Mouse (Mus musculus) brown adipose tissue, adult 24 weeks (tissue): ENCODE results near the gene Gale. TPM values are rescaled to one million over a fixed set of nuclear protein-coding genes. Genes with fewer than 3 reads are reported as not detected.
"Not testable (repeated sequence)": the region's sequence is repeated elsewhere in the genome, so short reads cannot be mapped to it uniquely, and the experiment has no call there.

Experiments
- H3K27ac ChIP-seq: fragments of 200-500 bp; replicated peaks from 2 replicates; pipeline ENCODE4 v1.5.1; 2012; ENCODE audit warnings: low read depth, mild to moderate bottlenecking, low read length
- H3K4me1 ChIP-seq: fragments of 200-500 bp; 2 replicates; pipeline ENCODE4 v1.6.1; 2012; ENCODE audit warnings: low read length, mixed read lengths; ENCODE audit not compliant: control insufficient read depth, insufficient read depth, insufficient read length
- H3K4me3 ChIP-seq: fragments of 200-500 bp; 2 replicates; pipeline ENCODE4 v1.5.1; 2012; ENCODE audit warnings: low read depth, mild to moderate bottlenecking, low read length, moderate library complexity; ENCODE audit not compliant: insufficient read depth
- polyA plus RNA-seq: library from polyadenylated mRNA; stranded (reverse); fragments of >200 nt; gene quantifications from 2 replicates; pipeline ENCODE4 v1.2.4, GENCODE M21; 2012; ENCODE audit not compliant: missing spikeins, insufficient read depth, insufficient read length

The Gale gene
- polyA plus RNA-seq, 1 experiment = 40.3 TPM

- Histone ChIP-seq H3K27ac (peak overlapping the region; percentile 27; the same call in 1 of the 2 replicates), H3K4me3 (peak overlapping the region; percentile 69), H3K4me1 (peaks cover 3% of the 10 kb centered on the region; the same call in 1 of the 2 replicates)
Observed at GRCm38 (mm10) chr4:135971805-135972555, 8.5 kb downstream of the Gale start.

- Histone ChIP-seq H3K4me3 (peak within 1 kb of the TSS; percentile 69), H3K4me1 (peaks cover 3% of the 10 kb centered on the region; the same call in 1 of the 2 replicates), H3K27ac (peak within 1 kb of the TSS; percentile 27; the same call in 1 of the 2 replicates)
Observed at GRCm38 (mm10) chr4:135972556-135972906, 9.0 kb downstream of the Gale start, which contains the start of gene Lypla2. Lypla2 (minus strand) TSS chr4:135972626.

GRCm38 (mm10) chr4:135972911-135973811 is 9.6 kb downstream of the Gale start:
- Histone ChIP-seq H3K4me3 (peak overlapping the region; percentile 69), H3K27ac (no peak overlapping the region), H3K4me1 (peaks cover 3% of the 10 kb centered on the region; the same call in 1 of the 2 replicates)

- Histone ChIP-seq H3K4me1 (peaks cover 3% of the 10 kb centered on the region; the same call in 1 of the 2 replicates), H3K4me3 (no peak overlapping the region), H3K27ac (no peak overlapping the region)
Observed at GRCm38 (mm10) chr4:135976146-135976545, 12.6 kb downstream of the Gale start.

GRCm38 (mm10) chr4:135980223-135980622 is 16.7 kb downstream of the Gale start:
- H3K4me3 ChIP-seq = not testable (repeated sequence)

GRCm38 (mm10) chr4:135981524-135982063 is 18.1 kb downstream of the Gale start:
- no peak overlapping the region for H3K27ac ChIP-seq
- peaks cover 3% of the 10 kb centered on the region; the same call in 1 of the 2 replicates for H3K4me1 ChIP-seq
- no peak overlapping the region for H3K4me3 ChIP-seq

More at GRCm38 (mm10) chr4:135980223-135980622, 16.7 kb downstream of the Gale start:
- not testable (repeated sequence) for H3K4me1 ChIP-seq, H3K27ac ChIP-seq

- Histone ChIP-seq H3K4me1 (peaks cover 3% of the 10 kb centered on the region; the same call in 1 of the 2 replicates), H3K4me3 (no peak overlapping the region), H3K27ac (no peak overlapping the region)
Observed at GRCm38 (mm10) chr4:135984556-135984955, 21.0 kb downstream of the Gale start.

- H3K27ac ChIP-seq = no peak overlapping the region
Observed at GRCm38 (mm10) chr4:135985193-135985592, 21.7 kb downstream of the Gale start.

GRCm38 (mm10) chr4:135985769-135986168 is 22.2 kb downstream of the Gale start:
- Histone ChIP-seq H3K27ac (no peak overlapping the region), H3K4me3 (peak overlapping the region; percentile 65; the same call in 1 of the 2 replicates), H3K4me1 (peaks cover 3% of the 10 kb centered on the region; the same call in 1 of the 2 replicates)

More at GRCm38 (mm10) chr4:135985193-135985592, 21.7 kb downstream of the Gale start:
- no peak overlapping the region for H3K4me3 ChIP-seq
- H3K4me1 ChIP-seq = peaks cover 3% of the 10 kb centered on the region; the same call in 1 of the 2 replicates

GRCm38 (mm10) chr4:135986301-135986942 is 22.9 kb downstream of the Gale start:
- H3K4me3 ChIP-seq = peak overlapping the region; percentile 65
- no peak overlapping the region for H3K27ac ChIP-seq
- peaks cover 3% of the 10 kb centered on the region; the same call in 1 of the 2 replicates for H3K4me1 ChIP-seq

- H3K27ac ChIP-seq = peak within 1 kb of the TSS; percentile 81
- H3K4me3 ChIP-seq = peak within 1 kb of the TSS; percentile 76
- H3K4me1 ChIP-seq = peaks cover 3% of the 10 kb centered on the region; the same call in 1 of the 2 replicates
Observed at GRCm38 (mm10) chr4:135986943-135987710, 23.6 kb downstream of the Gale start, which contains the start of gene Pithd1. Pithd1 (minus strand) TSS chr4:135987264.

- Histone ChIP-seq H3K4me3 (peak overlapping the region; percentile 76; the same call in 1 of the 2 replicates), H3K27ac (no peak overlapping the region), H3K4me1 (peaks cover 3% of the 10 kb centered on the region; the same call in 1 of the 2 replicates)
Observed at GRCm38 (mm10) chr4:135987714-135988113, 24.2 kb downstream of the Gale start.

GRCm38 (mm10) chr4:135993941-135994340 is 30.4 kb downstream of the Gale start:
- Histone ChIP-seq H3K4me3 (no peak overlapping the region), H3K27ac (no peak overlapping the region), H3K4me1 (no peaks in the 10 kb centered on the region)

GRCm38 (mm10) chr4:135995118-135995517 is 31.6 kb downstream of the Gale start:
- Histone ChIP-seq H3K4me3 (no peak overlapping the region), H3K27ac (no peak overlapping the region), H3K4me1 (no peaks in the 10 kb centered on the region)
